Mouse (Mus musculus): ENCODE results near the gene Rbp1.

DNA sequence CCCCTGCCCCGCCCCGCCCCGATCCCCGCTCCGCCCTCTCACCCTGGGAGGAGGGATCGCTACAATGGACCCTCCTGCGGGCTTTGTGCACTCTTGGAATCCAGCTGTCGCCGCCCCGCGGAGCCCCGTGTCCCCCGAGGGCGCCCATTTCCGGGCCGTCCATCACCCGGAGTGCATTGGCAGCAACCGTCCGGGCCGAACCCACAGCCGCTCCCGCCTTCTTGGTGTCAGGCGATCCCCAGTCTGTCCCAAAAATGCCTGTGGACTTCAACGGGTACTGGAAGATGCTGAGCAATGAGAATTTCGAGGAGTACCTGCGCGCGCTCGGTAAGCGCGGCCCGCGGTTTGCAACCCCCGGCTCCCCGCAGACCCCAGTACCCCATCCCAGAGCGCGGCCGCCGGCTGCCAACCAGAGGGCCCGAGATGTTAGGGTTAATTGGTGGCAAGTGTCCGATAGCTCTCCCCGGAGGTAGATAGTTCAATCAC, 2.0 kb downstream of the Rbp1 start:
- TF ChIP-seq CTCF (IDR thresholded peaks at IDR 0.05; ENCODE audit: extremely low read depth, insufficient read depth, low read length): no peak
- no peak for TF ChIP-seq POLR2A (IDR thresholded peaks at IDR 0.05; ENCODE audit: extremely low read depth, insufficient read depth, low read length)

Measured in cortical plate, adult 2 months (tissue).